Comparison of ENCODE assay signal across 21 mouse cellular contexts in genomic region chr11:3669849-3670248, GRCm38 (mm10). TPM values are rescaled to one million over a fixed set of nuclear protein-coding genes. Genes with fewer than 3 reads are reported as not detected.
DNase-seq lines count a peak whose midpoint lies in the region; ATAC-seq and TF ChIP-seq lines count a peak whose summit lies in the region.
"Had no signal": no experiment of that assay in that cellular context is flagged by ENCODE, and none has a peak within 500 bp of the region (broad histone marks: within the 10 kb centered on the region; RNA-seq: fewer than 3 reads in every experiment).

No protein-coding gene starts in this region.

- no peaks in the 10 kb centered on the region for H3K79me3 ChIP-seq in C2C12 (ENCODE audit: low read depth)

- no peak overlapping the region for H3K4me2 ChIP-seq in lung, postnatal 0 days (replicated peaks; ENCODE audit: low read depth, low read length)
- H3K4me2 ChIP-seq: embryonic facial prominence, embryonic 13.5 days; forebrain, embryonic 13.5 days; hindbrain, embryonic 13.5 days had no signal

- TF ChIP-seq POLR2A in embryonic fibroblast, embryonic 13.5 days (IDR thresholded peaks at IDR 0.05; ENCODE audit: low read depth, low read length): no peak

- no peak for ATAC-seq in lung, postnatal 0 days
- ATAC-seq: forebrain, embryonic 13.5 days; forebrain, postnatal 0 days; hindbrain, postnatal 0 days had no signal

- H3K27ac ChIP-seq in lung, postnatal 0 days (ENCODE audit: low read length): no peak overlapping the region
- H3K27ac ChIP-seq in embryonic fibroblast, embryonic 13.5 days (ENCODE audit: insufficient read depth, low read length): peak overlapping the region; percentile 71; the same call in 1 of the 2 replicates
- H3K27ac ChIP-seq: embryonic facial prominence, embryonic 13.5 days; forebrain, embryonic 13.5 days; gastrocnemius, adult 2 months; heart, embryonic 10.5 days; hindbrain, embryonic 13.5 days; hindbrain, postnatal 0 days had no signal

- H3ac ChIP-seq in C2C12 (ENCODE audit: control insufficient read depth, insufficient read length, low read depth): no peak overlapping the region

- H3K27me3 ChIP-seq in lung, postnatal 0 days (replicated peaks; ENCODE audit: insufficient read depth, low read length): no peaks in the 10 kb centered on the region
- no peaks in the 10 kb centered on the region for H3K27me3 ChIP-seq in C2C12 (ENCODE audit: control insufficient read depth, insufficient read depth, insufficient read length)
- H3K27me3 ChIP-seq: embryonic facial prominence, embryonic 13.5 days; forebrain, embryonic 13.5 days; hindbrain, embryonic 13.5 days had no signal

- H3K4me1 ChIP-seq in lung, postnatal 0 days (ENCODE audit: insufficient read depth, low read depth, low read length): no peaks in the 10 kb centered on the region
- H3K4me1 ChIP-seq in embryonic fibroblast, embryonic 13.5 days (ENCODE audit: control insufficient read depth, insufficient read depth, low read length): peaks cover 6% of the 10 kb centered on the region
- H3K4me1 ChIP-seq: embryonic facial prominence, embryonic 13.5 days; forebrain, embryonic 13.5 days; heart, embryonic 10.5 days had no signal

- TF ChIP-seq EP300 in lung, postnatal 0 days (IDR thresholded peaks at IDR 0.05): no peak

- peaks cover 21% of the 10 kb centered on the region; the same call in 1 of the 2 replicates for H3K36me3 ChIP-seq in lung, postnatal 0 days (ENCODE audit: insufficient read depth, low read length)
- peaks cover 96% of the 10 kb centered on the region for H3K36me3 ChIP-seq in C2C12 (ENCODE audit: control insufficient read depth, insufficient read depth)

- H3K9me3 ChIP-seq in lung, postnatal 0 days (ENCODE audit: low read length): no peaks in the 10 kb centered on the region
- H3K9me3 ChIP-seq: embryonic facial prominence, embryonic 13.5 days; forebrain, embryonic 13.5 days; heart, embryonic 10.5 days; hindbrain, embryonic 13.5 days had no signal

- H3K79me2 ChIP-seq in C2C12 (ENCODE audit: control insufficient read depth, insufficient read depth): peaks cover 13% of the 10 kb centered on the region

- no peak for TF ChIP-seq CTCF in lung, postnatal 0 days (IDR thresholded peaks at IDR 0.05)
- TF ChIP-seq CTCF in C2C12 (IDR thresholded peaks at IDR 0.05; ENCODE audit: control insufficient read depth, insufficient read depth, insufficient read length): no peak
- no peak for TF ChIP-seq CTCF in embryonic fibroblast, embryonic 13.5 days (IDR thresholded peaks at IDR 0.05; ENCODE audit: borderline replicate concordance, insufficient read depth, low read length)

- no peak overlapping the region for H3K4me3 ChIP-seq in lung, postnatal 0 days (ENCODE audit: low read depth, low read length)
- H3K4me3 ChIP-seq in C2C12 (ENCODE audit: insufficient read depth, poor library complexity, severe bottlenecking): no peak overlapping the region
- H3K4me3 ChIP-seq in embryonic fibroblast, embryonic 13.5 days (ENCODE audit: insufficient read depth, low read length): no peak overlapping the region
- H3K4me3 ChIP-seq: embryonic facial prominence, embryonic 13.5 days; forebrain, embryonic 13.5 days; gastrocnemius, adult 2 months; heart, embryonic 10.5 days; hindbrain, embryonic 13.5 days had no signal

- no peak overlapping the region for H3K9ac ChIP-seq in lung, postnatal 0 days (replicated peaks; ENCODE audit: low read depth)
- H3K9ac ChIP-seq: embryonic facial prominence, embryonic 13.5 days; forebrain, embryonic 13.5 days; forebrain, postnatal 0 days; hindbrain, embryonic 13.5 days had no signal

- DNase-seq in lung, postnatal 0 days (ENCODE audit: low spot score): peak; percentile 41
- DNase-seq in lung, postnatal 36 days: no peak
- no peak for DNase-seq in thymus, postnatal 0 days (ENCODE audit: low spot score)
- DNase-seq in cerebellum, adult 11 months: no peak
- DNase-seq: adrenal gland, postnatal 14 days; B cell, adult 2 months; cerebellum, adult 18-20 months; cerebellum, adult 9-11 months; cerebellum, postnatal 36 days; forebrain, postnatal 0 days; gastrocnemius, adult 2 months; gastrocnemius, postnatal 25 days; heart, adult 11 months; heart, postnatal 10 days had no signal

TF ChIP-seq in C2C12, 6 proteins besides CTCF, POLR2A, EP300 and RAD21:
- TF ChIP-seq CEBPB (IDR thresholded peaks at IDR 0.05; ENCODE audit: low read depth) (peak; percentile 70), USF1 (IDR thresholded peaks at IDR 0.05; ENCODE audit: low read depth) (no peak)

RNA-seq across cellular contexts. Expression of gene Morc2a, which starts 20.9 kb away (rescaled TPM):
- 9.9 and 10.2 TPM in 2 replicates for polyA plus RNA-seq in lung, postnatal 0 days (2015; fragmentation: Nextera tagmentation; extraction: Ambion mirVana)
- polyA plus RNA-seq in C2C12 (2012; fragmentation: generic; extraction: Trizol): 21.7 TPM
- polyA plus RNA-seq in embryonic fibroblast, embryonic 13.5 days (2011; ENCODE audit: insufficient read length, low read depth, missing spikeins): 61.9 and 72.0 TPM in 2 replicates
- polyA plus RNA-seq in thymus, postnatal 0 days (2015; fragmentation: Nextera tagmentation; extraction: Ambion mirVana): 14.7 and 16.7 TPM in 2 replicates
